In genomic region chr11:53858058-53858760, GRCm38 (mm10) we compare ENCODE assay signal across 8 mouse cellular contexts. TPM values are rescaled to one million over a fixed set of nuclear protein-coding genes. Genes with fewer than 3 reads are reported as not detected.
DNase-seq lines count a peak whose midpoint lies in the region; ATAC-seq and TF ChIP-seq lines count a peak whose summit lies in the region.
"Had no signal": no experiment of that assay in that cellular context is flagged by ENCODE, and none has a peak within 500 bp of the region (broad histone marks: within the 10 kb centered on the region; RNA-seq: fewer than 3 reads in every experiment).

No protein-coding gene starts in this region.

- H3K9me3 ChIP-seq in kidney, embryonic 16.5 days (ENCODE audit: low read length), result no peaks in the 10 kb centered on the region
- no peaks in the 10 kb centered on the region for H3K9me3 ChIP-seq in liver, embryonic 14.5 days (ENCODE audit: control insufficient read depth, low read length)
- H3K9me3 ChIP-seq: midbrain, embryonic 10.5 days had no signal

- H3K36me3 ChIP-seq in kidney, embryonic 16.5 days (ENCODE audit: insufficient read depth, low read length), result no peaks in the 10 kb centered on the region
- no peaks in the 10 kb centered on the region for H3K36me3 ChIP-seq in liver, embryonic 14.5 days (replicated peaks; ENCODE audit: control insufficient read depth, insufficient read depth, low read depth)
- H3K36me3 ChIP-seq: midbrain, embryonic 10.5 days had no signal

- H3K4me2 ChIP-seq in kidney, embryonic 16.5 days (replicated peaks; ENCODE audit: low read depth, low read length), result peak overlapping the region; percentile 77
- peak overlapping the region; percentile 68 for H3K4me2 ChIP-seq in liver, embryonic 14.5 days (ENCODE audit: low read depth)

- no peak for DNase-seq in kidney, adult 11 months
- DNase-seq in liver, embryonic 14.5 days (ENCODE audit: low read depth in 3 of 3, low spot score in 3 of 3), result no peak
- no peak for DNase-seq in right cerebral cortex, postnatal 36 days (ENCODE audit: low spot score in 2 of 2)
- DNase-seq in spleen, postnatal 36 days (ENCODE audit: low spot score in 2 of 2), result no peak

- ATAC-seq in kidney, embryonic 16.5 days (ENCODE audit: low FRiP score, low TSS enrichment), result no peak; the same call in 1 of the 2 replicates
- peak; percentile 4 for ATAC-seq in CD4-positive, CD25-positive, alpha-beta regulatory T cell, adult 4 months
- ATAC-seq in liver, embryonic 14.5 days (ENCODE audit: insufficient read depth), result no peak

- no peak for TF ChIP-seq CTCF in liver, embryonic 14.5 days (IDR thresholded peaks at IDR 0.05; ENCODE audit: low read depth)

- H3K4me1 ChIP-seq in kidney, embryonic 16.5 days (ENCODE audit: insufficient read depth, low read length), result no peaks in the 10 kb centered on the region
- peaks cover 7% of the 10 kb centered on the region; the same call in 1 of the 2 replicates for H3K4me1 ChIP-seq in brown adipose tissue, adult 24 weeks (ENCODE audit: control insufficient read depth, insufficient read depth, insufficient read length, low read length)
- no peaks in the 10 kb centered on the region; a peak in 1 of 4 replicates for H3K4me1 ChIP-seq in liver, embryonic 14.5 days (replicated peaks; ENCODE audit: control insufficient read depth in 2 of 2, insufficient read depth in 2 of 2, low read length in 1 of 2)

- H3K27ac ChIP-seq in kidney, embryonic 16.5 days (ENCODE audit: low read length), result no peak overlapping the region
- peak overlapping the region; percentile 91 for H3K27ac ChIP-seq in brown adipose tissue, adult 24 weeks (replicated peaks; ENCODE audit: low read depth, low read length)
- H3K27ac ChIP-seq in liver, embryonic 14.5 days, result no peak overlapping the region

- no peaks in the 10 kb centered on the region for H3K27me3 ChIP-seq in kidney, embryonic 16.5 days (ENCODE audit: insufficient read depth, low read length)
- no peaks in the 10 kb centered on the region for H3K27me3 ChIP-seq in liver, embryonic 14.5 days (ENCODE audit: control insufficient read depth, insufficient read depth, low read length)

- H3K9ac ChIP-seq in kidney, embryonic 16.5 days (replicated peaks; ENCODE audit: low read length), result no peak overlapping the region
- no peak overlapping the region for H3K9ac ChIP-seq in liver, embryonic 14.5 days (replicated peaks)

- no peak overlapping the region for H3K4me3 ChIP-seq in kidney, embryonic 16.5 days (ENCODE audit: low read length)
- peak overlapping the region; percentile 98 for H3K4me3 ChIP-seq in brown adipose tissue, adult 24 weeks (ENCODE audit: insufficient read depth, low read depth, low read length)
- H3K4me3 ChIP-seq in liver, embryonic 14.5 days (ENCODE audit: insufficient read depth in 1 of 2, low read depth in 2 of 2, low read length in 2 of 2), result no peak overlapping the region; a peak in 1 of 4 replicates

- TF ChIP-seq EP300 in liver, embryonic 14.5 days (IDR thresholded peaks at IDR 0.05; ENCODE audit: low read depth), result no peak

- 81% methylated on average over 6 of the region's 6 CpGs for WGBS in kidney, embryonic 16.5 days
- 71% methylated on average over 6 of the region's 6 CpGs for WGBS in liver, embryonic 14.5 days (ENCODE audit: insufficient replicate concordance)

RNA-seq across cellular contexts. Expression of gene Gm12216, which starts 0.8 kb away (rescaled TPM):
- polyA plus RNA-seq in kidney, embryonic 16.5 days (2015; fragmentation: Nextera tagmentation; extraction: Ambion mirVana), result 1.1 and 2.1 TPM in 2 replicates
- polyA plus RNA-seq in CD4-positive, CD25-positive, alpha-beta regulatory T cell, adult 4 months (2017; shearing (Covaris generic)), result 10 to 100 TPM; 31.5 to 32.1 TPM
- polyA plus RNA-seq in brown adipose tissue, adult 24 weeks (2012; ENCODE audit: insufficient read depth, insufficient read length, missing spikeins), result 6.5 and 7.8 TPM in 2 replicates
- 0.15 TPM in 1 of 2 replicates, not detected in the other for polyA plus RNA-seq in liver, embryonic 14.5 days (2012; rRNA removed)
- 0.14 TPM in 1 of 2 replicates, not detected in the other for polyA plus RNA-seq in liver, embryonic 14.5 days (2014; fragmentation: Nextera tagmentation; extraction: Ambion mirVana)

RNA-seq across cellular contexts. Expression of gene Slc22a5, which starts 33.3 kb away (rescaled TPM):
- 17.3 and 18.4 TPM in 2 replicates for polyA plus RNA-seq in kidney, embryonic 16.5 days (2015; fragmentation: Nextera tagmentation; extraction: Ambion mirVana)
- polyA plus RNA-seq in CD4-positive, CD25-positive, alpha-beta regulatory T cell, adult 4 months (2017; shearing (Covaris generic)), result 10 to 100 TPM; 25.9 to 29.3 TPM
- 22.0 and 24.9 TPM in 2 replicates for polyA plus RNA-seq in brown adipose tissue, adult 24 weeks (2012; ENCODE audit: insufficient read depth, insufficient read length, missing spikeins)
- polyA plus RNA-seq in liver, embryonic 14.5 days (2012; rRNA removed), result 1.5 and 1.7 TPM in 2 replicates
- 1.9 and 2.6 TPM in 2 replicates for polyA plus RNA-seq in liver, embryonic 14.5 days (2014; fragmentation: Nextera tagmentation; extraction: Ambion mirVana)
